Mouse (Mus musculus): ENCODE measurements at regions not wholly inside any gene's neighbourhood (a gene's known extent, or its start where the extent isn't known, plus 50 kb on each side); places are given as distances from the start of the nearest gene placed in this dataset.

DNA sequence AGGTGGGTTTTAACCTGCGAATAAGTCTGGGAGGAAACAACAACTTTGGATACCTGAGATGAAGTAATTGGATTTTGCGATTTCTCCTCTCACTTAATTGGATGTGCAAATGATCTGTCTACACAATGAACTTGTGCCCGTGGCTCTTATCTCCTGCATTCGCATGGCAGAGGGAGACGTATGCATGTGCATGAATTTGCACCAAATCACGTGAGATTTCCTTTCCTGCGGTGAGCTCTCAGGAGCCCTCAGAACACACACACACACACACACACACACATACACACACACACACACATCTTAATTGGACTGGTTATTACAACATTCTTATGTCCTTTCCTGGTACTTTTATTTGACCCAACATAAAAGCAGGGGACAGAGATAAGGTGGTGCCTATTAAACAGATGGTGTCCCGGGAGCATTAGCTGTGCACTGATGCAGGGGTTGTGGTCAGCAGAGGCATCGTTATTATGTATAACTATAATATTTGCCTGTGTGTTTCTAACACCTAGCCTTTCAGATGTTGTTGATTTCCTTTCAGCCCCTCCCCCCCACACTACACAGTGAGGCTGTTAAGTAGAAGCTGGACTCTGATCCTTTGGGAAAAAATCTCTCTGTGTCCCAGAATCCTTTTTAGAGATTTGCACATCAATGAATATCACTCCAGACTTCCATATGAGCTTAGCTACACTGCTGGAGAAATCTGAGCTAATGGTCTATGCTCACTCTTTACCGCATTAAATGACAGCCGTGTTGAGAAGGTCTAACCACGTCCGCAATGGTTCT lies 166.3 kb downstream of the Arrdc4 start:
- no peak overlapping the region for H3K4me2 ChIP-seq (ENCODE audit: low read depth, low read length)
- H3K4me3 ChIP-seq (ENCODE audit: low read length): no peak overlapping the region
- H3K27me3 ChIP-seq (ENCODE audit: control insufficient read depth, insufficient read depth, low read depth, low read length): peaks cover 7% of the 10 kb centered on the region
- no peak overlapping the region for H3K27ac ChIP-seq (ENCODE audit: low read length)
- WGBS: 77% methylated on average over 13 of the region's 13 CpGs
- H3K9me3 ChIP-seq (ENCODE audit: control insufficient read depth, low read length): no peaks in the 10 kb centered on the region
- no peak for ATAC-seq (ENCODE audit: low read depth)
- no peak overlapping the region for H3K9ac ChIP-seq (ENCODE audit: low read length)
- no peaks in the 10 kb centered on the region for H3K36me3 ChIP-seq (ENCODE audit: control insufficient read depth, insufficient read depth, low read length)
- H3K4me1 ChIP-seq (replicated peaks; ENCODE audit: control insufficient read depth, insufficient read depth, low read length): no peaks in the 10 kb centered on the region

DNA sequence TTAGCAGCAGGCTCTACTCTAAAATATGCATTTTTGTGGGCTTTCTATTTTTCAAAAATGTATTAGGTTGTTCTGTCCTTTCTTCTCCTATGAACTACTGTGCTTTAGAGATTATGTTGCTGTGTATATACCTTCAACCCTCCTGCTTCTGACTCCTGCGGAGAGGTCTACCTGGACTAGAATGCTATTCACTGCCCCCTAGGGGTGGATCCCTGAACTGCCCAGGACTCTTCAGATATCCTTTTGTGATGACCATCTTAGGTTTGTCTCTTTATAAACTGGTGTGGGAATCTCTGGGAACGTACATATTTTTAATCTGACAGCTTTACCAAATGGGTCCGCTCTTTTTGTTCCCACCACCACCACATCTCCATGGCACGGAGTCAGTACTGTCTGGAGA lies 168.4 kb downstream of the Arrdc4 start:
- H3K4me3 ChIP-seq (ENCODE audit: low read length): no peak overlapping the region
- no peak for ATAC-seq (ENCODE audit: low read depth)
- H3K4me1 ChIP-seq (replicated peaks; ENCODE audit: control insufficient read depth, insufficient read depth, low read length): no peaks in the 10 kb centered on the region
- 32% methylated on average over 4 of the region's 4 CpGs for WGBS
- peaks cover 7% of the 10 kb centered on the region for H3K27me3 ChIP-seq (ENCODE audit: control insufficient read depth, insufficient read depth, low read depth, low read length)
- no peak overlapping the region for H3K27ac ChIP-seq (ENCODE audit: low read length)
- no peaks in the 10 kb centered on the region for H3K36me3 ChIP-seq (ENCODE audit: control insufficient read depth, insufficient read depth, low read length)
- H3K9me3 ChIP-seq (ENCODE audit: control insufficient read depth, low read length): no peaks in the 10 kb centered on the region
- H3K9ac ChIP-seq (ENCODE audit: low read length): no peak overlapping the region
- no peak overlapping the region for H3K4me2 ChIP-seq (ENCODE audit: low read depth, low read length)

DNA sequence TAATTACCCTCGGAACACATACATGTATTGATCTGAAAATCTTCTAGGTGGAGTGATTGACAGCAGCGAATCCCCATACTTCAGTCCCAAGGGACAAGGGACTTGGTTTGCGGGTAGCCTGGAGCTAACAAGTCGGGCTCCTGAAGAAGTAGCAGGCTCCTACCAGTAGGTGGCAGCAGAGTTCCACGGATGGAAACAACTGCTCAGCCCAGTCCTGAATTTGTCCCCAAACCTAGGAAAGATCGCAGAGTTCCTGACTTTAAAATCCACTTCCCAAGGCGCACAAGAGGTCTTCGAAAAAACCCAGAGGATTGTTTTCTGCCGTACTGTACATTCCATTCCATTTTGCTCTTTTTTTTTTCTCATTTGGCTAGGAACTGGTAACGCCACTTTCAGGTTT lies 169.4 kb downstream of the Arrdc4 start:
- Histone ChIP-seq H3K9me3 (ENCODE audit: control insufficient read depth, low read length) (no peaks in the 10 kb centered on the region), H3K4me1 (replicated peaks; ENCODE audit: control insufficient read depth, insufficient read depth, low read length) (no peaks in the 10 kb centered on the region), H3K27ac (ENCODE audit: low read length) (no peak overlapping the region), H3K9ac (ENCODE audit: low read length) (peak overlapping the region; percentile 65), H3K4me3 (ENCODE audit: low read length) (peak overlapping the region; percentile 50), H3K27me3 (ENCODE audit: control insufficient read depth, insufficient read depth, low read depth, low read length) (peaks cover 7% of the 10 kb centered on the region), H3K36me3 (ENCODE audit: control insufficient read depth, insufficient read depth, low read length) (no peaks in the 10 kb centered on the region), H3K4me2 (ENCODE audit: low read depth, low read length) (peak overlapping the region; percentile 74)
- ATAC-seq (ENCODE audit: low read depth): peak; percentile 78; the same call in 1 of the 2 replicates
- 5% methylated on average over 10 of the region's 10 CpGs for WGBS

DNA sequence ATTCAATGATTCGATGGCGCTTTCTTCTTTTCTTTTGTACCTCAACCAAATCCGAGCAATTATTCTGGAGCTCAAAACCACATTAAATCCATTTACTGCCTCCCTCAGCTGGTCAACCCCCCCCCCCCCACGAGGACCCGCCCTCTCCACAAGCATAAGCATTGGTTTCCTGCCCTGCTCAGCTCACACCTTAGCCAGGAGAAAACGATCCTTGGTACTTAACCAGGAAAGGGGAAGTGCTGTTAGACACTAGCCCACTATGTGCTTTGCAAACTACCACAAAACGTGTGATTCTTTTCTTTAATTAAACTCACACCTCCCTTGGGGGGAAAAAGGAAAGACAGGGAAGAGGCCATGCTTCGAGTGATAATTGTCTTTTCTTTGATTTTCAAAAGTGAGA lies 169.8 kb downstream of the Arrdc4 start:
- Histone ChIP-seq H3K4me2 (ENCODE audit: low read depth, low read length) (no peak overlapping the region), H3K27ac (ENCODE audit: low read length) (no peak overlapping the region), H3K36me3 (ENCODE audit: control insufficient read depth, insufficient read depth, low read length) (no peaks in the 10 kb centered on the region), H3K9ac (ENCODE audit: low read length) (no peak overlapping the region), H3K4me1 (replicated peaks; ENCODE audit: control insufficient read depth, insufficient read depth, low read length) (no peaks in the 10 kb centered on the region), H3K4me3 (ENCODE audit: low read length) (no peak overlapping the region), H3K27me3 (ENCODE audit: control insufficient read depth, insufficient read depth, low read depth, low read length) (peaks cover 7% of the 10 kb centered on the region), H3K9me3 (ENCODE audit: control insufficient read depth, low read length) (no peaks in the 10 kb centered on the region)
- no peak for ATAC-seq (ENCODE audit: low read depth)
- WGBS: 37% methylated on average over 8 of the region's 8 CpGs

DNA sequence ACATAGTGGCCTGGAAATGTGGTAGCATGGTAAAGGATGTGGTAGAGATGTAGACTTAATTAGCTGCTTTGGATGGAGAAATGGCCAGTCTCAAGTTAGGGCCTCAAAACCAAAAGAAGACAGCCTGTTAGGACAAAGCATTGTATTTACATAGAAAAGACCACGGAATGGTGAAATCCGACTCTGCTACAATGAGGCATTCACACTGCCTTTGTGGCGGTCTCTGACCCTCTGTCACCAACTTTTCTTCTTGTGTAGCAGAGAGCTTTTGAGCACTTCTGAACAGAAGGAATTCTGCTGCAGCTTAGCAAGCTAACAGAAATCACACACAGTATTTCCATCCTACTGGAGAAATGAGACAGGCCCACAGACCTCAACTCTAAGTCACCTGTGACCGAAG lies 177.7 kb downstream of the Arrdc4 start:
- no peak overlapping the region for H3K4me3 ChIP-seq (ENCODE audit: low read length)
- no peaks in the 10 kb centered on the region for H3K36me3 ChIP-seq (ENCODE audit: control insufficient read depth, insufficient read depth, low read length)
- ATAC-seq (ENCODE audit: low read depth): no peak
- no peaks in the 10 kb centered on the region for H3K9me3 ChIP-seq (ENCODE audit: control insufficient read depth, low read length)
- WGBS: 39% methylated on average over 4 of the region's 4 CpGs
- H3K27me3 ChIP-seq (ENCODE audit: control insufficient read depth, insufficient read depth, low read depth, low read length): no peaks in the 10 kb centered on the region
- H3K4me2 ChIP-seq (ENCODE audit: low read depth, low read length): no peak overlapping the region
- no peak overlapping the region for H3K27ac ChIP-seq (ENCODE audit: low read length)
- peaks cover 6% of the 10 kb centered on the region; the same call in 1 of the 2 replicates for H3K4me1 ChIP-seq (replicated peaks; ENCODE audit: control insufficient read depth, insufficient read depth, low read length)
- H3K9ac ChIP-seq (ENCODE audit: low read length): no peak overlapping the region

DNA sequence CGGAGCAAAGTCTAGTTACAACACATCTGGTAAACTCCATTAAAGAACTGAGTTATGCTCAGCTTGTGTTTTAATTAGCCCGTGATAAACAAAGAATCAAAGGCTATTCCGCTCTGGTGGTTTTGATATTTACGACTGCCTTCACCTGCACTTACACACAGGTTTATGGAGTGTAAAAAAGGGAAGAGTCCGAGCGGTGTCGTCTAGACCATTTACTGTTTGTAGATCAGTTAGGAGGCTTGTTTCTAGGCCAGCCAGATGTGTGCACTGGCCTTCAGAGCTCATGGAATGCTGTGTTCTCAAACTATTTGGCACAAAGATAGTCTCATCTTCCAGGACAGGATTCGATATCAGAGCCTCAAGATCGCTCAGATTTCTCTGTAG lies 180.9 kb downstream of the Arrdc4 start:
- WGBS: 83% methylated on average over 9 of the region's 9 CpGs
- Histone ChIP-seq H3K4me1 (replicated peaks; ENCODE audit: control insufficient read depth, insufficient read depth, low read length) (peaks cover 6% of the 10 kb centered on the region; the same call in 1 of the 2 replicates), H3K4me3 (ENCODE audit: low read length) (no peak overlapping the region), H3K9me3 (ENCODE audit: control insufficient read depth, low read length) (no peaks in the 10 kb centered on the region), H3K27ac (ENCODE audit: low read length) (no peak overlapping the region), H3K9ac (ENCODE audit: low read length) (no peak overlapping the region), H3K36me3 (ENCODE audit: control insufficient read depth, insufficient read depth, low read length) (no peaks in the 10 kb centered on the region), H3K27me3 (ENCODE audit: control insufficient read depth, insufficient read depth, low read depth, low read length) (no peaks in the 10 kb centered on the region), H3K4me2 (ENCODE audit: low read depth, low read length) (no peak overlapping the region)
- no peak for ATAC-seq (ENCODE audit: low read depth)

DNA sequence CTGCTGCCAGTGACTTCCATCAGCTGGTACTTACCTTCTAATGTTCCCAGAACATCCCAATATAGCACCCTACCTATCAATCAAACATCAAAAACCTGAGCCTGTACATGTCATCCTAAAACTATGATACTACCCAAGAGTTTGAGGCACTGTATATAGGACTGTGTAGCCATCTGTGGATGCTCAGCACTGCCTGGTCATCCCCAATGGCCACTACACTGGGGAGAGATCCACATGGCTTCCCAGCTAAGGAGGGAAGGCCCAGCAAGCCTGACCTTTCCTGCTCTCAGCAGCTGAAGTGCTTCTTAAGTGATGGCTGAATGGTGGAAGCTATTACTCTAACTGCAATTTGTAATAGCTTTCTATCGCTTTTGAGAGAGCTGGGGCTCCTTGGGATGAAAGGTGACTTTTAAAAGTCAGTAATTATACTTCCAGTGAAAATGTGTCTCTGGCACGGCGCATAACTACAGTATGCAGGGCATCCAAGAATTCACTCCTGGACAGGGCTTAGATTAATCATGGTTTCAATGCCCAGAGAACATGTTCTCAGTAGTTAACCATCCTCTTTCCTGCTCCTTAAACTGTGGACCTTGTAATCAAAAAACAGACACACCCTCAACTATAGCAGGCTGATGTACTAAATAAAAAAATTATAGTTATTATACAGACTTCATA lies 181.5 kb downstream of the Arrdc4 start:
- no peaks in the 10 kb centered on the region for H3K9me3 ChIP-seq (ENCODE audit: control insufficient read depth, low read length)
- no peak for ATAC-seq (ENCODE audit: low read depth)
- H3K27me3 ChIP-seq (ENCODE audit: control insufficient read depth, insufficient read depth, low read depth, low read length): no peaks in the 10 kb centered on the region
- no peaks in the 10 kb centered on the region for H3K36me3 ChIP-seq (ENCODE audit: control insufficient read depth, insufficient read depth, low read length)
- no peak overlapping the region for H3K4me2 ChIP-seq (ENCODE audit: low read depth, low read length)
- H3K4me3 ChIP-seq (ENCODE audit: low read length): no peak overlapping the region
- WGBS: 82% methylated on average over 3 of the region's 3 CpGs
- H3K27ac ChIP-seq (ENCODE audit: low read length): no peak overlapping the region
- peaks cover 6% of the 10 kb centered on the region; the same call in 1 of the 2 replicates for H3K4me1 ChIP-seq (replicated peaks; ENCODE audit: control insufficient read depth, insufficient read depth, low read length)
- H3K9ac ChIP-seq (ENCODE audit: low read length): no peak overlapping the region

DNA sequence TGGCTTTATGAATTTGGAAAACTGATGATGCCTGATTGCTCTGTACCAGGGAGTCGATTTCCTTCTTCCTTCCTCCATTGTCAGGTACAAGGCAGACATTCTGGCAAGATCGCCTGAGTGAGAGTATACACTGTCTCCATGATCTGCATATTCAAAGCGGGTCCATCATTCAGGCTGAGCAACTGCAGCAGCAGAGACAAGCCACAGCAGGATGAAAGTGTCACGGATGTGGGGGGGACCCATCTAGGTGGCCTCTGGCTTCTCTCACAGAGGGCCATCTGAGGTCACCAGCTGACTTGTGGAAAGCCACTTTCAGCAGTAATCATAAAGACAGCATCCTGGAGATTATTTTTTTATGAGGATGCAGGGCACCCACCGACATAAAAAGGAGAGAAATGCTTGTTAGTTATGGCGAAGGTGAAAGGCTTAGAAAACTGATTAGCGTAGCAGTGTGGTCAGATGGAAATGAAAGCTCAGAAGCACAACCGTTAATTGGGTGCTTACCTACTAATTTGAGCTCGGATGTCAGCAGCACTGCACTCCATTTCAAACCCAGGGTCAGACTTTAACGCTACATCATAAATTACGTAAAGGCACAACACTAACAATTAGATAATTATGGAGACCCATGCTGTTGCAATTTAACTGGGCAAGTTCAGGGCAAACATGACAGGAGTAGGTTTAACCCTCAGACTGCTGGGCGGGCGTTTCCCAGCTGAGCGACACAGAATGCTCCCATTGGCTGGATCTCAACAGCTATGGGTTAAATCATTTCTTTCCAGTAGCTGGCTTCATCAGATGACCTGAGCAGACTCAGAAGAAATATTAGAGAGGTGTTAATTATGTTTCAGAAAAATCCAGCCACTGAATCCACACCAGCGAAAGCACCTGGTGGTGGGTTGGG lies 189.3 kb downstream of the Arrdc4 start:
- no peak for ATAC-seq (ENCODE audit: low read depth)

DNA sequence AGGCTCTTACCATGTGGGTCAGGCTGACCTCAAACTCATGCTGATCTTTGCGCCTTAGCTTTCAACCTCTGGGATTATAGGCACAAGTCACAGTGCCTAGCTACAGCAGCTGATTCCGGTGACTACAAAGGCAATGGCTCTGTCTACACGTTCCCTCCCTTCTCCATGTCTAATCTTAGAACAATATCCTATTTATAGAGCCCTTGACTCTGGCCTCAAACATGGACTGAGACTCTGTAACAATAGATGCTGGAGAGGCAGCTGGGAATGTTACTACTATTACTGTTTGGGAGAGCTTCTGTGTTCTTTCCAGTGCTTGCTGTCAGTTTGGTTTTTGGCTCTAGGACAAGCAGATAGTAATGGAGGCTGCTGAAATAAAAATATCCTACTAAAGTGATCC lies 198.7 kb downstream of the Arrdc4 start:
- H3K4me1 ChIP-seq (replicated peaks; ENCODE audit: control insufficient read depth, insufficient read depth, low read length): no peaks in the 10 kb centered on the region
- no peaks in the 10 kb centered on the region for H3K9me3 ChIP-seq (ENCODE audit: control insufficient read depth, low read length)
- no peak overlapping the region for H3K4me3 ChIP-seq (ENCODE audit: low read length)
- H3K9ac ChIP-seq (ENCODE audit: low read length): no peak overlapping the region
- no peak overlapping the region for H3K27ac ChIP-seq (ENCODE audit: low read length)
- H3K4me2 ChIP-seq (ENCODE audit: low read depth, low read length): no peak overlapping the region
- ATAC-seq (ENCODE audit: low read depth): no peak
- 51% methylated on average over 3 of the region's 3 CpGs for WGBS
- H3K36me3 ChIP-seq (ENCODE audit: control insufficient read depth, insufficient read depth, low read length): no peaks in the 10 kb centered on the region
- H3K27me3 ChIP-seq (ENCODE audit: control insufficient read depth, insufficient read depth, low read depth, low read length): no peaks in the 10 kb centered on the region

More for the DNA sequence above, 189.3 kb downstream of the Arrdc4 start:
- H3K4me3 ChIP-seq (ENCODE audit: low read length): no peak overlapping the region
- no peak overlapping the region for H3K27ac ChIP-seq (ENCODE audit: low read length)
- no peak overlapping the region for H3K9ac ChIP-seq (ENCODE audit: low read length)
- 56% methylated on average over 15 of the region's 15 CpGs for WGBS
- no peaks in the 10 kb centered on the region for H3K36me3 ChIP-seq (ENCODE audit: control insufficient read depth, insufficient read depth, low read length)
- no peak overlapping the region for H3K4me2 ChIP-seq (ENCODE audit: low read depth, low read length)
- no peaks in the 10 kb centered on the region for H3K4me1 ChIP-seq (replicated peaks; ENCODE audit: control insufficient read depth, insufficient read depth, low read length)
- H3K9me3 ChIP-seq (ENCODE audit: control insufficient read depth, low read length): no peaks in the 10 kb centered on the region
- H3K27me3 ChIP-seq (ENCODE audit: control insufficient read depth, insufficient read depth, low read depth, low read length): no peaks in the 10 kb centered on the region
